Mouse (Mus musculus) heart, postnatal 10 days (tissue): ENCODE measurements around the gene Aldh3a1. TPM values are rescaled to one million over a fixed set of nuclear protein-coding genes. Genes with fewer than 3 reads are reported as not detected.

Experiments used
- DNase-seq, 2 experiments: peaks; one replicate each; pipeline ENCODE4 v3.0.0; 2021
- intact Hi-C: fragments of 180-260 bp; cut with DNase I; formaldehyde crosslinking; loops from one replicate; pipeline ENCODE4 v1.15.1; 2025
- total RNA-seq, 2 experiments: library from RNA; stranded (reverse); gene quantifications; 2 replicates each; pipeline ENCODE4 v1.2.3; 2021

Gene Aldh3a1
- total RNA-seq, 2 experiments from 2014 or later: 0.45 to 0.89 TPM

DNA sequence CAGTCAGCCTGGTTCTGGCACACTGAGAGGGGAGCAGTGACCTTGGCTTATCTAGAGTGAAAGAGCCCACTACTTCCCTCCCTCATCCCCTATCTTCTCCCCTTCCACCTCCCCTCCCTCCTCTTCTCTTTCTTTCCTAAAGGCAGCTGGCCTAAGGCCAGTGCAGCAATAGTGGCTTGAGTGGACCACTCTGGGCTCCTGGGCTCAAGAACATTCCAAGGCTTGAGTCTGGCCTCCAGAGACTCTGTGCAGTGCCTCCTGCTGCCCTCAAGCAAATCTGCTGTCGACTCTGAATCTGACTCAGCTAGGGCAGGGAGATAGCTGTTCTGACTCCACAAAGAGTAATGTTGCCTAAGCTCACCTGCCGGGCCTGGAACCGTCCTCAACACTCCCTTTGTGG lies 21.1 kb downstream of the Aldh3a1 start:
- no peak for DNase-seq
- intact Hi-C loops: no loop called here

GRCm38 (mm10) chr11:61231329-61231728 lies 24.0 kb downstream of the Aldh3a1 start:
- DNase-seq: peak; percentile 79 to 83
- intact Hi-C loops: loop anchor here (1.0 to 5.0 kb wide), 6 partner anchors 36 to 179 kb away; partner anchors contain the start of gene Aldh3a2

GRCm38 (mm10) chr11:61234174-61234573 lies 26.8 kb downstream of the Aldh3a1 start:
- no peak for DNase-seq
- intact Hi-C loops: loop anchor here (5.0 kb wide), 3 partner anchors 33 to 132 kb away; partner anchors contain the start of gene Aldh3a2

- no peak for DNase-seq
- intact Hi-C loops: no loop called here
Observed at GRCm38 (mm10) chr11:61236015-61236414, 28.7 kb downstream of the Aldh3a1 start.

DNA sequence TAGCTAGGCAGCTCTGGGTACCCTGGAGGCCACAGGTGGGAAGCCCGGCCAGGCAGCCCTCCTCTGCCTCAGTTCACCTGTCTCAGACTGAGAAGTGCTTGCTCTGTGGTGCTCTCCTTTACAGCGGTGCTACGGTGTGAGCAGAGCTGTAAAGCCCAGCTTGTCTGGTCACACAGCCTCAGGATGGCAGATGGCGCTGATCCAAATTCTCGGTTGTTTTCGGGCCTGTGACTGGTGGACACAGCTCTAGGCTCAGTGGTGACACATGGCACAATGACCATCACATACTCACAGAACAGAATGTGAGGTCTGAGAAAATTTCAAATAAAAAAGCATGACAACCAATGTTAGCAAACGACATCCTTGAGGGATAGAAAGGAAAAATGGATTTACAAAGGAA lies 37.1 kb downstream of the Aldh3a1 start:
- intact Hi-C loops: no loop called here
- DNase-seq: no peak

DNA sequence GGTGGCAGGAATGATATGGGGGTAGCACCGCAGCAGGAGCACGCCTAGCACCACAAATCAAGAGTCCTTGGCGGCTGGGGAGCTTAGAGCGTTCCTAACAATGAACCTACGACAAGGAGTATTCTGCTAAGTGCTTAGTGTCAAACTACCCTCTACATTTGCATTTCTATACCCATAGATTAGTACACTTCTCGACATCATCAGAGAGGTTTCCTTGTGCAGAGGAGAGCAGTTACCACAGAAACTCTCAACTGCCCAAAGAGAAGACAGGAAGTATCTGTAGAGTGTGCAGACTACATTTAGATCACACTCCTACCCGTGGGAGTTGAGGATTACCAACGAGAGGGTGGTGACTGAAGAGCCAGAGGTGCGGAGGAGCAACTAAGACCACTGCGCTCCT lies 44.4 kb downstream of the Aldh3a1 start:
- intact Hi-C loops: no loop called here
- no peak for DNase-seq

DNA sequence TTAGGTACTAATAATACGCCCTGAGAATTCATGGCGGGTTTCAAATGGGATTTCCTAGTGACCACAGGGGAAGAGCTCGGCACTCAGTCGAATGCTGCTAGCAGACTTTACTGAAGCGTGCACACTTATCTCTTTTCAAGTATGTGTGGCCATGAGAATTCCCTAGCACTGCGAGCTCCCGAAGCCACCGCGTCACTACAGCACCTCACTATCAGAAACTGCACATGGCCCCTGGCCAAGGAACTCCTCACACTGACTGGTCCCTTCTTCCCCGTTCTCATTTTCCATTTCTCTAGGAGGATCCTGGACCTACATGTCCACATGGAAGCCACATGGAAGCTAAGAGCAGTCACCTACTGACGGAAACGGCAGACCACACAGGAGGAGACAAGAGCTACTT lies 45.5 kb downstream of the Aldh3a1 start:
- peak; percentile 21 to 29 for DNase-seq
- intact Hi-C loops: no loop called here

DNA sequence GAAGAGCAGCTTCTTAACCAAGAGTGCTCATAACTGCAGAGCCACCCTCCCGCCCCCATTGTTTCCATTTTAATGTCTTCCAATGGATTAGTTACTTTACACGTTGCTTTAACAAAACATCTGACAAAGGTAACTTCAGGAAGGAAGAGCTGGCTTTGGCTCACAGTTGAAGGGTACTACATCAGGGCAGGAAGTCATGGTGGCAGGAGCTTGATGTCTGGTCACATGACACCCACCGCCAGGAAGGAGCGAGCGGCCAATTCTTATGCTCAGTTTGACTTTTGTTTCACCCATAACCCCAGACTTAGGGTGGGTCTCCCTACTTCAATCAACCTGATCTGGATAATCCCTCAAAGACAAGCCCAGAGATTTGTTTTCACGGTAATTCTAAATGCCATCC lies 51.8 kb downstream of the Aldh3a1 start:
- intact Hi-C loops: no loop called here
- DNase-seq: no peak

- intact Hi-C loops: loop anchor here (10.0 kb wide), 1 partner anchor 328 kb away; the partner anchor contains the start of gene Map2k3
- no peak for DNase-seq
Observed at GRCm38 (mm10) chr11:61262516-61262915, 55.2 kb downstream of the Aldh3a1 start.

DNA sequence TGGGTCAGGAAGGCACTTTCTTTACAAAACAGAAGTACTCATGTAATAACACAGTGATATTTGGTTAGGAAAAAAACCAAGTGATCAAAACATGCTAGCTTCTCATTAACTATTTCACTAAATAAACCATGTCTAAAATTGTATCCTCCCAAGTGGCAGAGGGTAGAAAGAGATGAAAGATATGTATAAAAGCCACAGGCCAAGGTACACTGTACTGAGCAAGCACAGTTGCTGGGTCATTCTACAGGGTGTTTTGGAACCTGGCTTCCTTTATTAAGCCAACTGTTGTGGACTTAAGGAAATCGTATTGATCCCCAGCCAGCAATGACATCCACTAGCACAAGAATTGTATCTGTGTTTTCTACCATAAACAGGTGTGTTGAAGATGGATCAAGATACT lies 56.5 kb downstream of the Aldh3a1 start:
- intact Hi-C loops: loop anchor here (10.0 kb wide), 1 partner anchor 329 kb away; the partner anchor contains the start of gene Map2k3
- DNase-seq: no peak

DNA sequence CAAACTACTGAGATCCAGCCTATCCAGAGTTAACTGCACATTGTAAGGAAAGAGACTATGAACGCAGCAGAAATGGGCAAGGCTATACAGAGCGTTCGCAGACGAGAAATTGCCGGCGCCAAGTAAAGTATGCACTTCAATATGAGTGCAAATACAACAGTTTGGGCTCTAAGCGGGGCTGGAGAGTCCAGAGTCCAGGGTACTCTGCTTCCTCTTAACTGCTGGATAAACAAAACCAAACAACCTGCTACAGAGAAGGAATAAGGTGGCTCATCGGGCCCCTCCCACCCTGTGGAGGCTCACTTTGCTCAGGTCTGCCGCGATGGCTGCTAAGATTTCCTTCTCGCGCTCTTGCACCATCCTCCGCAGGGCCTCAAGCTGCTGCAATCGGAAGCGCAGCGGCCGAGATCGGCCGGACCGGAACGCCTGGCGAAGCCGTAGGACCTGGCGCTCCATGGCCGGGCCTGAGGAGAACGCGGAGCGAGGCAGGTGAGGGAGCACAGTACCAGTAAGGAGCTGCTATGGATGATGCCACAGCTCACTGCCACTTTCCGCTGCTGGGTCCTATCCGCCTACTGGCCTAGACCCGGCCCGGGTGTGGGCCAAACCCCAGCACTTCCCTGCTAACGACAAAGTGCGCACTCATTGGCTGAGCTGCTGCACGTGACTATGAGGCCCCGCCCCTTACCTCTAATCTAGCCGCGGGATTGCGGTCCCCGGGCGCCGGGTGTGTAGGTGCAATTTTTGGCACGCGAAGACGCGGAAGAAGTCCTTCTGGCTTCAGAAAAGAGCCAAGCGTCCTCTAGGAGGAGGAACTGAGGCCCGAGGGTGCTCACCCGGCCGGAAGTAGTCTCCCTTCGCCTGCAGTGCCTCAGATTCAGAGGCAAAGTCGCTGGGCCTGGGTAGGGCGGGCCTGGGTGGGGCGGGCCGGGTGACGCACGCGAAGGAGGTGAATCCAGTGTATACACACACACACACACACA lies 59.5 kb downstream of the Aldh3a1 start, which contains the start of gene Aldh3a2:
Gene Aldh3a2, minus strand, starts transcription at position 914 of the 983 bp plus-strand sequence.
- DNase-seq: peak; percentile 96 to 97
- intact Hi-C loops: loop anchor here (5.0 to 10.0 kb wide), 2 partner anchors 35 to 332 kb away; partner anchors contain the start of gene Map2k3

Other genes with a start within 250 kb of the Aldh3a1 start
- gene Kcnj12, start 185.0 kb upstream of the Aldh3a1 start, total RNA-seq: 10 to 100 TPM; 20.6 to 24.7 TPM
- 1 to 10 TPM in 1 of 2 experiments, under 1 TPM in 1; 0.91 to 1.0 TPM for gene Tnfrsf13b, start 80.8 kb upstream of the Aldh3a1 start, total RNA-seq
- gene Usp22, start 32.5 kb upstream of the Aldh3a1 start, total RNA-seq: 10 to 100 TPM; 55.1 to 57.6 TPM
- gene Aldh3a2, start 59.9 kb downstream of the Aldh3a1 start, total RNA-seq: 10 to 100 TPM; 47.0 to 48.4 TPM
- gene Slc47a2, start 135.3 kb downstream of the Aldh3a1 start, total RNA-seq: under 1 TPM; 0.10 TPM
- gene Slc47a1, start 170.8 kb downstream of the Aldh3a1 start, total RNA-seq: 10 to 100 TPM; 34.7 to 35.6 TPM
- under 1 TPM; 0.19 to 0.27 TPM for gene Rnf112, start 246.6 kb downstream of the Aldh3a1 start, total RNA-seq